ENCODE assay signal across 26 mouse cellular contexts in the genomic region with DNA sequence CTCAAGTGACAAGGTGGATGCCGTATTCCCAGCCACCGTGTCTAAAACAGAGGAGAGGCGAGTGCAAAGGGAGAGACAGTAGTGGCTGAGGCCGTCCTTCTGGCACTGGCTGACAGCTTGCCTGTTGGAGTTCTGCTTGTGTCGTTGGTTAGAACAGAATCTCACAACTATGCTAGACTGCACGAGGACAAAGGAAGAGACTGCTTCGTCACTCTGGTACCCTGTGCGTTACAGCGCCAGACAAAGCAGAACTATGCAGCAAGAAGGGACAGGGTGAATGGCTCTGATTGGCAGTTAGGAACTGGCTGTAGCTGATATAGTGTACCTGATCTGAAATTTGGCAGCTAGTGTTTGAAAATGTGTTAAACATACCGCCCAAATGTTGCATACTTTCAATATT. TPM values are rescaled to one million over a fixed set of nuclear protein-coding genes. Genes with fewer than 3 reads are reported as not detected.
A peak's percentile ranks its signal among the peaks of the same experiment; 100 is the strongest.
DNase-seq lines count a peak whose midpoint lies in the region; ATAC-seq lines count a peak whose summit lies in the region.
"Had no signal": no experiment of that assay in that cellular context is flagged by ENCODE, and none has a peak within 500 bp of the region (broad histone marks: within the 10 kb centered on the region; RNA-seq: fewer than 3 reads in every experiment).

No protein-coding gene starts in this region.

- no peak overlapping the region for H3K9ac ChIP-seq in forebrain, embryonic 13.5 days
- H3K9ac ChIP-seq: embryonic facial prominence, embryonic 12.5 days; kidney, embryonic 15.5 days; limb, embryonic 15.5 days; liver, embryonic 15.5 days; lung, embryonic 15.5 days; neural tube, embryonic 15.5 days had no signal

- peak; percentile 48 for DNase-seq in embryo, embryonic 10 days (ENCODE audit: low spot score)
- DNase-seq in embryo, embryonic 9.5 days (ENCODE audit: extremely low spot score) = no peak
- peak; percentile 33 for DNase-seq in embryo, embryonic 10.5 days (ENCODE audit: low spot score)
- DNase-seq in retina, embryonic 14.5 days (ENCODE audit: low spot score) = peak; percentile 73
- DNase-seq in urinary bladder, postnatal 10 days (ENCODE audit: low spot score) = no peak
- DNase-seq: adrenal gland, postnatal 14 days; cerebellum, adult 8-10 months; cerebellum, postnatal 36 days; gastrocnemius, adult 2 months; kidney, postnatal 36 days; left cerebral cortex, postnatal 4 days; lung, postnatal 36 days; right cerebral cortex, postnatal 14 days; spleen, adult 18-20 months had no signal

- 22% methylated on average over 10 of the region's 10 CpGs for WGBS in forebrain, embryonic 13.5 days

- peaks cover 8% of the 10 kb centered on the region; the same call in 1 of the 2 replicates for H3K4me1 ChIP-seq in forebrain, embryonic 13.5 days
- H3K4me1 ChIP-seq: embryonic facial prominence, embryonic 12.5 days; limb, embryonic 15.5 days; liver, embryonic 15.5 days; lung, embryonic 15.5 days; neural tube, embryonic 15.5 days had no signal

- no peaks in the 10 kb centered on the region for H3K9me3 ChIP-seq in forebrain, embryonic 13.5 days (replicated peaks)
- H3K9me3 ChIP-seq: embryonic facial prominence, embryonic 12.5 days; kidney, embryonic 15.5 days; limb, embryonic 15.5 days; liver, embryonic 15.5 days; lung, embryonic 15.5 days; neural tube, embryonic 15.5 days had no signal

- 0 out of 2 replicates have a peak overlapping the region, but pooled peaks have one; percentile 26 for H3K27ac ChIP-seq in forebrain, embryonic 13.5 days
- H3K27ac ChIP-seq: embryonic facial prominence, embryonic 12.5 days; gastrocnemius, adult 2 months; kidney, embryonic 15.5 days; limb, embryonic 15.5 days; liver, embryonic 15.5 days; lung, embryonic 15.5 days; neural tube, embryonic 15.5 days had no signal

- H3K4me2 ChIP-seq in forebrain, embryonic 13.5 days = no peak overlapping the region
- H3K4me2 ChIP-seq: embryonic facial prominence, embryonic 12.5 days; kidney, embryonic 15.5 days; limb, embryonic 15.5 days; liver, embryonic 15.5 days; lung, embryonic 15.5 days; midbrain, embryonic 11.5 days; neural tube, embryonic 15.5 days had no signal

- peaks cover 65% of the 10 kb centered on the region for H3K36me3 ChIP-seq in forebrain, embryonic 13.5 days (ENCODE audit: poor library complexity, severe bottlenecking)

- H3K4me3 ChIP-seq in forebrain, embryonic 13.5 days = no peak overlapping the region
- H3K4me3 ChIP-seq: embryonic facial prominence, embryonic 12.5 days; erythroblast, embryonic 14.5 days; gastrocnemius, adult 2 months; kidney, embryonic 15.5 days; limb, embryonic 15.5 days; liver, embryonic 15.5 days; lung, embryonic 15.5 days; neural tube, embryonic 15.5 days had no signal

- peak; percentile 77 for ATAC-seq in forebrain, embryonic 13.5 days
- ATAC-seq in erythroblast, adult 5-6 weeks (replicated peaks; ENCODE audit: low FRiP score, poor library complexity, severe bottlenecking) = no peak
- ATAC-seq: hindbrain, embryonic 16.5 days; intestine, embryonic 16.5 days had no signal

- no peaks in the 10 kb centered on the region for H3K27me3 ChIP-seq in forebrain, embryonic 13.5 days
- H3K27me3 ChIP-seq: embryonic facial prominence, embryonic 12.5 days; kidney, embryonic 15.5 days; limb, embryonic 15.5 days; liver, embryonic 15.5 days; lung, embryonic 15.5 days; neural tube, embryonic 15.5 days had no signal

RNA-seq across cellular contexts. Expression of gene Tpmt, which starts 9.4 kb away (rescaled TPM):
- 29.5 and 30.6 TPM in 2 replicates for polyA plus RNA-seq in forebrain, embryonic 13.5 days (2015; fragmentation: Nextera tagmentation; extraction: Ambion mirVana)
- total RNA-seq in erythroblast, adult 5-6 weeks (2015; ENCODE audit: low replicate concordance) = not detected in 2 replicates
- 0.34 and 1.4 TPM in 2 replicates for total RNA-seq in erythroblast, adult 5-6 weeks (2017; ENCODE audit: low replicate concordance)
- polyA plus RNA-seq: erythroblast, embryonic 14.5 days had no signal

RNA-seq across cellular contexts. Expression of gene Kdm1b, which starts 10.7 kb away (rescaled TPM):
- polyA plus RNA-seq in forebrain, embryonic 13.5 days (2015; fragmentation: Nextera tagmentation; extraction: Ambion mirVana) = 17.7 and 19.2 TPM in 2 replicates
- total RNA-seq in erythroblast, adult 5-6 weeks (2015; ENCODE audit: low replicate concordance) = 1.2 and 4.2 TPM in 2 replicates
- 2.2 and 3.5 TPM in 2 replicates for total RNA-seq in erythroblast, adult 5-6 weeks (2017; ENCODE audit: low replicate concordance)

RNA-seq across cellular contexts. Expression of gene Nhlrc1, which starts 39.3 kb away (rescaled TPM):
- polyA plus RNA-seq in forebrain, embryonic 13.5 days (2015; fragmentation: Nextera tagmentation; extraction: Ambion mirVana) = 7.0 and 7.2 TPM in 2 replicates
- total RNA-seq in erythroblast, adult 5-6 weeks (2015; ENCODE audit: low replicate concordance) = 0.42 and 1.5 TPM in 2 replicates
- 0.43 TPM in 1 of 2 replicates, not detected in the other for total RNA-seq in erythroblast, adult 5-6 weeks (2017; ENCODE audit: low replicate concordance)
- polyA plus RNA-seq: erythroblast, embryonic 14.5 days had no signal

RNA-seq across cellular contexts. Expression of gene Dek, which starts 52.0 kb away (rescaled TPM):
- 336 and 341 TPM in 2 replicates for polyA plus RNA-seq in forebrain, embryonic 13.5 days (2015; fragmentation: Nextera tagmentation; extraction: Ambion mirVana)
- 233 and 276 TPM in 2 replicates for total RNA-seq in erythroblast, adult 5-6 weeks (2015; ENCODE audit: low replicate concordance)
- total RNA-seq in erythroblast, adult 5-6 weeks (2017; ENCODE audit: low replicate concordance) = 413 and 451 TPM in 2 replicates

Comparison
In these comparisons a context has a peak if more than half of its experiments do, and no peak if none do; other contexts are left out.
1. DNase-seq: peak in embryo, embryonic 10 days (single experiment), embryo, embryonic 10.5 days (single experiment) and retina, embryonic 14.5 days (single experiment); none in embryo, embryonic 9.5 days (single experiment) and urinary bladder, postnatal 10 days (single experiment).